Mouse (Mus musculus) olfactory bulb, adult 2 months (tissue): ENCODE data around the gene Mtln. TPM values are rescaled to one million over a fixed set of nuclear protein-coding genes. Genes with fewer than 3 reads are reported as not detected.

Experiments used
- H3K27ac ChIP-seq: fragments of 200-500 bp; 2 replicates; pipeline ENCODE4 v1.5.1; 2012; ENCODE audit warnings: low read depth, low read length; ENCODE audit not compliant: insufficient read depth
- H3K4me1 ChIP-seq: fragments of 200-500 bp; 2 replicates; pipeline ENCODE4 v1.6.1; 2012; ENCODE audit warnings: low read length; ENCODE audit not compliant: control insufficient read depth, insufficient read depth
- H3K4me3 ChIP-seq: fragments of 200-500 bp; 2 replicates; pipeline ENCODE4 v1.5.1; 2012; ENCODE audit warnings: mild to moderate bottlenecking, low read depth, low read length, moderate library complexity; ENCODE audit not compliant: insufficient read depth
- CTCF ChIP-seq: fragments of 200-500 bp; IDR thresholded peaks from 2 replicates; pipeline ENCODE4 v1.5.1; 2012; ENCODE audit warnings: low read depth, mild to moderate bottlenecking, low read length, moderate library complexity; ENCODE audit not compliant: insufficient read depth
- POLR2A ChIP-seq: fragments of 200-500 bp; IDR thresholded peaks from 2 replicates; pipeline ENCODE4 v1.6.1; 2012; ENCODE audit warnings: mild to moderate bottlenecking, low read depth, low read length, moderate library complexity; ENCODE audit not compliant: insufficient read depth
- WGBS: fragments of 180-500 bp; shearing (Covaris S2); methylation state at CpG from one replicate; pipeline ENCODE4 v1.1.7; 2018; 5-methylcytosine and 5-hydroxymethylcytosine counted together
- polyA plus RNA-seq: library from polyadenylated mRNA; stranded (reverse); fragments of >200 nt; gene quantifications from 2 replicates; pipeline ENCODE4 v1.2.4, GENCODE M21; 2012; ENCODE audit warnings: low replicate concordance; ENCODE audit not compliant: missing spikeins, insufficient read depth, insufficient read length

Mtln gene
- not detected in 2 replicates for polyA plus RNA-seq

DNA sequence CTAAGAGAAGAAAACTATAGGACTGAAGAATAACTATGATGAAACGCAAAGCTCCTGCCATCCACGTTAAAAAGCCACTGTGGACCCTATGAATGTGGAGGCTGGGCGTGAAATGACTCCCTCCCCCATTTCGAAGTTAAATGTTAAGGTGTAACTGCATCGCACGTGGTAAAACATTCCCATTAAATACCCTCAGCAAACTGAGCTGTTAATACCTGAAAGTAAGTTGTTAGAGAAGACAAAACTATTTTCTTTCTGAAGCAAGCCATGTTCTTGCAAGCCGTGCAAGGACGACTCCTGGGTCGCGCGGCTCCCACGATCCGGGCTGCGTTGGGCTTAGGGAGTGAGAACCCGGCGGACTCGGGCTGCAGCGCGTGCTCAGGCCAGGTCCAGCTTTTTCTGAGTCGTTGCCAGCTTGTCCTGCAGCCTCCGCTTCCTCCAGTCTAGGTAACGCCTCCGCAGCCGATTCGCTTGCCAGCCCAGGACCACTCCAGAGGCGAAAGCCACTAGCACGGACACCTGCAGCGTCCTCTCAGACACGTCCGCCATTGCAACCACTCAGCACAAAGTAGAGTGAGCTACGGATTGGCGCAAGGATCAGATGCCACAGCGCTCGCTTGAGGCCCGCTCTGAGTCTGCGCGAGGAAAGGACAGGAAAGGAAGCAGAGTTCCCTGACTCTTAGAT is at the start of gene Mtln:
Mtln (minus strand) TSS at position 570 of the 685 bp plus-strand sequence.
- H3K4me1 ChIP-seq: peaks cover 4% of the 10 kb centered on the region; the same call in 1 of the 2 replicates
- WGBS: 1% methylated on average over 37 of the region's 37 CpGs
- TF ChIP-seq CTCF (no peak), POLR2A (peak; percentile 56; the same call in 1 of the 2 replicates)
- H3K4me3 ChIP-seq: peak within 1 kb of the TSS; percentile 99
- peak within 1 kb of the TSS; percentile 55; the same call in 1 of the 2 replicates for H3K27ac ChIP-seq

DNA sequence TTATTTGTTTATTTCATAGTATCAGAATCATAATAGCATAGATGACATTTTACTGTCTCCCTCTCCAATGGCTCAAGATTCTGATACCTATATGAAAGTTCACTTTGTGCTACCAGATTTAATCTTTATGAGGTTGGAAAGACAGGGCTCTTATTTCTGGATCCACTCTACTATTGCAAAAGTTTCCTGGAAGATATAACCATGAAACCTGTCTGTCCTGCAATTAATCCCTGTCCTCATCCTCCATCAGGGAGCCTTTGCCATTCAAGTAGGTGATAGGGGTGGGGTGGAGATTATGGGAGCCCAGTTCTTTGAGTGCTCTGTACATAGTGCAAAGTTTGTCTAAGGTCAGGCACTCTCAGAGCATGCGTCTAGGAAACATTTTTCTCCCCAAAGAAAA is 49.1 kb upstream of the Mtln start:
- 87% methylated on average over 1 of the region's 1 CpGs for WGBS
- Histone ChIP-seq H3K27ac (no peak overlapping the region), H3K4me1 (no peaks in the 10 kb centered on the region), H3K4me3 (no peak overlapping the region)
- TF ChIP-seq CTCF (no peak), POLR2A (no peak)

DNA sequence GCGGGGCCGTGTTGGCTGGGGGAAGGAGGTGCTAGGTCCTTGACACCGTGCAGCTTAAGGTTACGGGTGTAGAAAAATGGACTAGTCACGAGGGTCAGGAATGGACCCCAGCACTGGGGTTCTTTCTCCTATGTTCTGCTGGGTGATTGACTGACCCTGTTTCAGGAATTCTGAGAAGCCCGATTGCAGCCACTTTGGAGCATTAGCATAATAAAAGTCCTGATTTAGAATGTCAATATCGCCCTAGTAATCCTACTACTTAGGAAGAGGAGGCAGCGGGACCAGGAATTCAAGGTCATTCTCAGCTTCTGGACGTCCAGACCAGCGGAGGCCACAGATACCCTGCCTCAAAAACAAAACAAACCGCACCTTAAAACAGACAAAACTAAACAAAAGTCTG is 47.1 kb upstream of the Mtln start:
- 19% methylated on average over 11 of the region's 11 CpGs for WGBS
- TF ChIP-seq CTCF (no peak), POLR2A (no peak)
- no peaks in the 10 kb centered on the region for H3K4me1 ChIP-seq

DNA sequence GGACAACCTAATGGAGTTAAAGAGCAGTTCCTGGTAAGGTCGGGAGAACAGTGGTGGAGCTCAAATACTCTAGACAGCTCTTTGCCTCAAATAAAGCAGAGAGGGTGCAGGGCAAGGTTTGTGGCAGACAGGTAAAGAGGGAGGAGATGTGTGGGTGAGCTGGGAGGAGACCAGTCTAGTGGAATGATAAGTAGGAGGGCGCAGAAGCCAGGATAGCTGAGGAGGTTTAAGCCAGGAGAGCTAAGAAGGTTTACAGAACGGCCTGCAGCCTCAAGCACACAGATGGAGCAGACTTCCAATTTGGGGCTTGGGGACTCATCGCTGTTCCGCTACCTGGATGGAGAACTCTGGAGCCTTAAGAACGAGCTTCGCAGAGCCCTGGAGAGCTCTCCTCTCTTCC is 46.3 kb upstream of the Mtln start, which contains the start of gene Acoxl:
Acoxl (plus strand) TSS at position 301 of the 400 bp plus-strand sequence.
- Histone ChIP-seq H3K4me3 (no peak within 1 kb of the TSS), H3K4me1 (no peaks in the 10 kb centered on the region), H3K27ac (no peak within 1 kb of the TSS)
- 76% methylated on average over 7 of the region's 7 CpGs for WGBS
- no peak for TF ChIP-seq CTCF
- no peak for TF ChIP-seq POLR2A

More for the DNA sequence above, 47.1 kb upstream of the Mtln start:
- H3K27ac ChIP-seq: no peak overlapping the region
- H3K4me3 ChIP-seq: no peak overlapping the region

DNA sequence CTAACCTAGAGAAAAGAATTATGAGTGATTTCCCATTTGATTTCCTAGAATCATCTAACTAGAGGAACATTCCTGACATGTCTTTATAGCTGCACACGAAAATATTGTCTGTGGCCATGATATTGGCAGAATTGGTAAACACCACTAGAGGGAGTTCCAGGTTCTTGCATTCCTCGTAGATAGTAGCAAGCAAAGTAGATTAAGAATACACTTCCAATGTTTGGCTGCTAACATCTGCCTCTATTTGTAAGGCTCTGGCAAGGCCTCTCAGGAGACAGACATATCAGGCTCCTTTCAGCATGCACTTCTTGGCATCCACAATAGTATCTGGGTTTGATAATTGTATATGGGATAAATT is 40.5 kb upstream of the Mtln start:
- no peak overlapping the region for H3K27ac ChIP-seq
- WGBS: 17% methylated on average over 2 of the region's 2 CpGs
- no peak for TF ChIP-seq CTCF
- no peak for TF ChIP-seq POLR2A
- H3K4me3 ChIP-seq: no peak overlapping the region
- H3K4me1 ChIP-seq: peaks cover 4% of the 10 kb centered on the region; the same call in 1 of the 2 replicates

DNA sequence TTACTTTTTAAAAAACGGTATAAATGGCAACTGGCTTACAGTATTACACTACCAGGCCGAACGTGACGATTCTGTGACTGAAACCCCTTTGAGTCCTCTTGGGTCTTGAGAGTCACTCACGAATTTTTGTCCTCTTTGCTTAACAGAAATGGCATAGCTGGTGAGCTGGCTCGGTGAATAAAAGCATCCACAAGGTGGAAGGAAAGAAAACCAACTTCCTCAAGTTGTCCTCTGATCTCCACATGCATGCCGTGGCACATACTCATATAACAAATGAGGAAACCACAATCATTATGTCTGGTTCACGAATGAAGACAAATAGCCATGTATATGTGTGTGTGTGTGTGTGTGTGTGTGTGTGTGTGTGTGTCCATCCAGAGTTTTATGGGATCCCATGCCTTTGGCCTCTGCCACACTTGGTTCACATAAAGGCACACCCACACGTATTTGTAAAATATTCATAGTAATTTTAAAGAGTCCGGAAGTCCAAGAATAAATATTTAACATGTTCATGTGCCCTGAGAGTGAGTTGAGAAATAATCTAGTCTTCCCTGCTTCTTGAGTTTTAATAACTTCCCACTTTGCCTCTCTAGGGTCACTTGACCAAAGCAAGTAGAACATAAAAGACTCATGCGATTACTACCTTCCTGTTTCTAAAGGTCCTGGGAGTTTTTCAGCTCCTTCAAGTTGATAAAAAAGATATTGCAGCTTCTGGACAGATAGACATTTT is 40.0 kb upstream of the Mtln start:
- no peak for TF ChIP-seq CTCF
- no peak for TF ChIP-seq POLR2A

DNA sequence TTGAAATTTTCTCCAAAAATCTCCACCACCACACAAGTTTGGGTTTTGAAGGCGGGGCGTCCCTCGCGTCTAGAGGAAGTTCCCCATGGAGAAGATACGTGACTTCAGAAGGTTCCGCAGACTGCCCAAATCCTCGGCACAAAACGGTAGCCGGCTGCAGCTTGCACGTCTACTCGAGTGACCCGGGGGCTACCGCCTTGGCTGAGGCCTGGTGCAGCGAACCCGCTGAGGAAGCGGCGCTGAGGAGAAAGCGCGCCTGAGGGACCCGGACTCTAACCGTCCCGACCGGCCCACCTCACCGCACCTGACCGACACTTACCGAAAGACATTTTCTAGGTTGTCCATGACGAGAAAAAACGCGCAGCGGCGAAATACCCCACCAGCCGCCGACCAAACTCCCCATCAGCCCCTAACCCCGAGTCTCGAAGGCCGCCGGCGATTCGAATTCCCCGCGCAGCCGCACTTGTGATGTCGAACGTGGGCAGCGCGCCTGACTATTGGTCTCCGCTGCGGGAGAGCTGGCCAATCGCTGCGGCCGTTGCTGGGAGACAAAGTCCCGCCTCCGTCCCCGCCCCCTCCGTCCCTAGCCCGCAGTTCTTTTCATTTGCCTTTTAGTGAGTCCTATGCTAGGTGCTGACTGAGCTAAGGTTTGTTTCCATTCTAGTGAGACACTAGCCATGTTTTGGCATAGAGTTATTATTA is 39.3 kb upstream of the Mtln start, which contains the start of gene Bub1:
Bub1 (minus strand) TSS at position 465 of the 702 bp plus-strand sequence.
- H3K4me3 ChIP-seq: peak within 1 kb of the TSS; percentile 47
- under 1% methylated on average over 56 of the region's 56 CpGs for WGBS

More for the DNA sequence above, 40.0 kb upstream of the Mtln start:
- 29% methylated on average over 11 of the region's 11 CpGs for WGBS
- Histone ChIP-seq H3K27ac (no peak overlapping the region), H3K4me1 (peaks cover 4% of the 10 kb centered on the region; the same call in 1 of the 2 replicates), H3K4me3 (peak overlapping the region; percentile 30)

DNA sequence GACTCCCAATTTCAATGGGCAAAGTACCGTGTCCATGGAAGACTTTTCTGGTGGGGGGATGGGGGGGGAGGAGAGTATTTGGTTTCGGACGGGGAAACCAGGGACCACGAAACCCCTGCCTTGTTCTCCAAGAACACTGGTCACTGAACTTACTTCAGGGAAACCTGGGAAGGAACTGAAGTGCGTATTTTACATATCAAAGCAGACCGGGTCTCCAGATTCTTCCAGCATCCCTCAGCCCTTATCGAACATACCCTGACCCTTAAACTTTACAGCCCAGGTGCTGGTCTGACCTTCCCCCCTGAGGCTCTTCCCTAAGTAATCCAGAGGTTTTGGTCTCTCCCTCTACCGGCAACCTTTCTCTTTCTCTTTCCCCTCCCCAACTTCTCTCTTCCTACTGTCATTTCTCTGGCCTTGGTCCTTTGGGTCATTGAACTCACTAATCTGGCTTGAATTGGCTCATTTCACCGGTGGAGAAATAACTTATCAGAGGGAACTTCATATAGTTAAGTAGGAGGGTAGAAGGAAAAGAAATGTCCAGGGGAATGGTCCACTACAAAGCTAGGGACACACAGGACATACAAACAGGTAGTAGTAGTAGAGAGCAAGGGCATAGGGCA is 2.5 kb downstream of the Mtln start:
- WGBS: 13% methylated on average over 9 of the region's 9 CpGs
- Histone ChIP-seq H3K4me3 (no peak overlapping the region), H3K4me1 (peaks cover 4% of the 10 kb centered on the region; the same call in 1 of the 2 replicates), H3K27ac (no peak overlapping the region)
- TF ChIP-seq POLR2A (no peak), CTCF (no peak)

More for the DNA sequence above, 39.3 kb upstream of the Mtln start, which contains the start of gene Bub1:
- TF ChIP-seq POLR2A (no peak), CTCF (no peak)
- H3K27ac ChIP-seq: no peak within 1 kb of the TSS
- H3K4me1 ChIP-seq: peaks cover 4% of the 10 kb centered on the region; the same call in 1 of the 2 replicates
